Mouse (Mus musculus) lung, embryonic 15.5 days (tissue): ENCODE measurements around the gene Ankrd22. TPM values are rescaled to one million over a fixed set of nuclear protein-coding genes. Genes with fewer than 3 reads are reported as not detected.

Source experiments
- polyA plus RNA-seq: library from polyadenylated mRNA; unstranded; fragments of >200 nt; fragmentation: Nextera tagmentation; extraction: Ambion mirVana; gene quantifications from 2 replicates; pipeline ENCODE4 v1.2.1, GENCODE M21; 2015

Gene Ankrd22
- polyA plus RNA-seq, 1 experiment from 2014 or later = 0.67 TPM

Other genes starting within 250 kb of the Ankrd22 start
- not detected in 2 replicates for gene Lipf, start 204.9 kb downstream of the Ankrd22 start, polyA plus RNA-seq
- gene Lipk, start 157.8 kb downstream of the Ankrd22 start, polyA plus RNA-seq = not detected in 2 replicates
- gene Lipn, start 98.7 kb downstream of the Ankrd22 start, polyA plus RNA-seq = not detected in 2 replicates
- 0.12 TPM in 1 of 2 replicates, not detected in the other for gene Lipm, start 65.1 kb downstream of the Ankrd22 start, polyA plus RNA-seq
- 9.2 and 11.5 TPM in 2 replicates for gene Stambpl1, start 26.2 kb upstream of the Ankrd22 start, polyA plus RNA-seq
- 801 and 904 TPM in 2 replicates for gene Acta2, start 89.5 kb upstream of the Ankrd22 start, polyA plus RNA-seq
- 11.2 and 12.0 TPM in 2 replicates for gene Fas, start 124.6 kb upstream of the Ankrd22 start, polyA plus RNA-seq